Mouse (Mus musculus): Measurements from ENCODE around the gene Rnasek.

Rnasek gene

DNA sequence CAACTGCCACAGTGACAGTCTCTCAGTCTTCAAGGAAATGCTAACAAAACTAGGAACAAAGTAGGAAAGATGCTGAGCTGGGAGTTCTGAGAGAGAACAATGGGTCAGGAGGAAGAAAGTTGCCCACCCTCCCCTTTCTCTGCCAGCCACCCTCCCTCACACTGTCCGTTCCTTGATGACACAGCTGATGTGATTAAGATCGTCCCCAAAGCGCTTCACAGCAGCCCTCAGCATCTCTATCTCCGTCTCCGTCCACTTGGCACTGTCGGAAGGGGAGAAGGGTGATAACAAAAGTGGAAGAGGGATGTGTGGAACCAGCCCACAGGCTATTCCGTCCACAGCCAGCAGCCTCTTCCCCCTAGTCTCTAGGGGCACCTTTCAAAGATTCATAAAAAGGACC is 2.9 kb downstream of the Rnasek start:
- no peak for DNase-seq (ENCODE audit: low spot score in 2 of 2)

DNA sequence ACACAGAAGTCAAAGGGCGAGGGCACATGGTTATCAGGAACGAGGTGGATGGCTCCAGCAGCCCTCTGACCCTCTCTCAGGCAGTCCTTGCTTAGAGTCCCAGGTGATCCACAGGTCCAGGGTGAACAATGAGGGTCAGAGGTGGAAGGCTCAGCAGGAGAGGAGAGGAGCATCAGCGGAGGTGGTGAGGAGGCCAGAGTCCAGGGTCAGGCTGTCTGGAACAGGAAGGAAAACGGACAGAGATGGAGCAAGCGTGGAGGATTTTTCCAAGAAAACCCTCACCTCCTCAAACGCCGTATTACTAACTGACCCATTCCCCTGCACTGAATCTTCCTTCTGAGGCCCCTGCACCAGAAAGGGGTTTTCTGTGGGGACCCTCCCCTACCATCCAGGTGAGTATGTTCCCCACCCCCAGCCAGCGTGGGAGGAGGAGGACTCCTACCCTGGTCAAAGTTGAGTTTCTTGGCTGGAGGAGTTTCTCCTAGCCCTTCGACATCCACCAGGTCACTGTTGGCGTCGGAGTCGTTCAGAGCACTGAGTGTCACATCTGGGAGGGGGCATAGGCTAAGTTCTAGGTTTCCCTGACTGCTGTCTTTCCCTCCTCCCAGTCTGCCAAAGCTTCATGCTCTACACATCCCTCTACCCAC is 4.3 kb downstream of the Rnasek start:
- peak in 1 of 2 experiments; percentile 2 for DNase-seq (ENCODE audit: low spot score in 2 of 2)

DNA sequence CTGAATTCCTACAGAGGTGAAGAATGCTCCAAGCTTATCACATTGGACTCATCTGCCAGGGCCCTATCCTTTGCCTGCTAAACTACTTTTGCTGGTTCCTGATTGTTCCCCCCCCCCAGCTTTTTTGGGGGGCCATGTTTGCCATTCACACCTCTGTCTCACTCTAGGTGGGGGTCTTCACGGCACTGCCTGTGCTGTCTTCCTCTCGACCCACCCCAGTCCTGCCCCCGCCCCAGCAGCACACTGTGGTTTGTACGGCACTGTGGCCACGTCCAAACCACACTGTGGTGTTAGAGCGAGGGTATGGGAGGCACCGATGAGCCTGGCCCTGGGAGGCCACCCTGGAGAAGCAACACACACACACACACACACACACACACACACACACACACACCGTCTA is 5.1 kb downstream of the Rnasek start:
- DNase-seq (ENCODE audit: low spot score in 2 of 2), result no peak

GRCm38 (mm10) chr11:70234037-70234436 is 5.6 kb downstream of the Rnasek start:
- DNase-seq (ENCODE audit: low spot score in 2 of 2), result no peak

DNA sequence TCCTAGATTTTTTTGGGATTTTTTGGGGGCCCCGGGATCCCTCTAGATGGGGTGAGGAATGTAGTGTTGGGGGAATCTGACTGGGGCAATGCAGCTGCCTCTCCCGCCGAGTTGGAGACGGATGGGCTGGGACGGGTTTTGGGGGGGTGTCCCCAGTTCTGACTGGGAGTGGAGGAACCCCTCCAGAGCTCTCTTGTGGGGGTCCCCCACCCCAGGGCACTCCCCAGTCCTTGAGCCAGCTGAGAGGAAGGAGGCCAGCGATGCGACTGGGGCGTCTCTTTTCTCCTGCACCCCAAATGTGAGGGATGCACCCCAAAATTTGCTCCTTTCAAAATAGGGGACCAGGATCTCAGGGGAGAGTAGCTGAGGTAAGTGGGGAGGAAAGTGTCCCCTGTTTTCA is 6.6 kb downstream of the Rnasek start:
- no peak for DNase-seq (ENCODE audit: low spot score in 2 of 2)

- peak in 1 of 2 experiments; percentile 26 for DNase-seq (ENCODE audit: low spot score in 2 of 2)
These were observed 7.1 kb downstream of the Rnasek start for GRCm38 (mm10) chr11:70232546-70232945.

DNA sequence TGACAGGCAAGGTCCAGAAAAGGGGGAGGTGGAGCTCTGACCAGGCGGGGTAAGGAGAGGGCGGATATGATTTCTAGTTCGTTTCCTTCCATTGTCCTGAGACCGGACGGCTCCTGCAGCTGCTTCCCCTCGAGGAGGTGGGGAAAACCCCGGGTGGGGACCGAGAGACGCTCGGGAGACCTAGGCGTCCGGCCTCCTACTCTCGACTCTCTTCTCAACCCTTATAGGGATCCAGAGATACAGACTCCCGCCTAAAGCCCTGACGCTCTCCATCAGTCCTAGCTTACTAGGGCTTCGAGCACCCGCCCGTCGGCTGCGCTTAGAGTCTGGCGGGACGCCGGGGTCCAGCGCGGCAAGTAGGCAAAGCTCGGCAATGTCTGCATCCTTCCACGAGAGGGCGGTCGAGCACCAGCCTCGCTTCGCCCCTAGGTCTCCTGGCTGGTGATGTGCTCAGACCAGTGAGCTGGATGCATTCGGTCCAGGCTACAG is 9.4 kb downstream of the Rnasek start:
- peak in 1 of 2 experiments; percentile 69 for DNase-seq (ENCODE audit: low spot score in 2 of 2)

- no peak for DNase-seq (ENCODE audit: low spot score in 2 of 2)
These were observed 10.2 kb downstream of the Rnasek start, which contains the start of gene Bcl6b for GRCm38 (mm10) chr11:70229260-70230010. Gene Bcl6b, minus strand, starts transcription at chr11:70229798.

- peak in 1 of 2 experiments; percentile 73 for DNase-seq (ENCODE audit: low spot score in 2 of 2)
These were observed 10.8 kb downstream of the Rnasek start for GRCm38 (mm10) chr11:70228828-70229227.

GRCm38 (mm10) chr11:70227661-70228245 is 11.9 kb downstream of the Rnasek start:
- no peak for DNase-seq (ENCODE audit: low spot score in 2 of 2)

- peak in 1 of 2 experiments; percentile 39 for DNase-seq (ENCODE audit: low spot score in 2 of 2)
These were observed 12.5 kb downstream of the Rnasek start for GRCm38 (mm10) chr11:70227126-70227525.

DNA sequence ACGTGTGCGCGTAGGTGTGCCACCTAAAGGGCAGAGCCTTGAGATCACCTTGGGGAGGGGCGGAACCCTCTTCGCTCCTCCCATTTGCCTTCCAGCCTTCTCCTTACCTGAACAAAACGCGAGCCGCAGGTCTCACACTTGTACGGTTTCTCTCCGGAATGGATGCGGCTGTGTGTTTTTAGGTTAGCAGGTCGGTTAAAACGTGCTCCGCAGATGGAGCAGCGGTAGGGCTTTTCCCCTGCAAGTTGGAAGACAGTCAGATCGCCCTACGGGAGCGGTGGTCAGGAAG is 13.1 kb downstream of the Rnasek start:
- DNase-seq (ENCODE audit: low spot score in 2 of 2), result no peak

DNA sequence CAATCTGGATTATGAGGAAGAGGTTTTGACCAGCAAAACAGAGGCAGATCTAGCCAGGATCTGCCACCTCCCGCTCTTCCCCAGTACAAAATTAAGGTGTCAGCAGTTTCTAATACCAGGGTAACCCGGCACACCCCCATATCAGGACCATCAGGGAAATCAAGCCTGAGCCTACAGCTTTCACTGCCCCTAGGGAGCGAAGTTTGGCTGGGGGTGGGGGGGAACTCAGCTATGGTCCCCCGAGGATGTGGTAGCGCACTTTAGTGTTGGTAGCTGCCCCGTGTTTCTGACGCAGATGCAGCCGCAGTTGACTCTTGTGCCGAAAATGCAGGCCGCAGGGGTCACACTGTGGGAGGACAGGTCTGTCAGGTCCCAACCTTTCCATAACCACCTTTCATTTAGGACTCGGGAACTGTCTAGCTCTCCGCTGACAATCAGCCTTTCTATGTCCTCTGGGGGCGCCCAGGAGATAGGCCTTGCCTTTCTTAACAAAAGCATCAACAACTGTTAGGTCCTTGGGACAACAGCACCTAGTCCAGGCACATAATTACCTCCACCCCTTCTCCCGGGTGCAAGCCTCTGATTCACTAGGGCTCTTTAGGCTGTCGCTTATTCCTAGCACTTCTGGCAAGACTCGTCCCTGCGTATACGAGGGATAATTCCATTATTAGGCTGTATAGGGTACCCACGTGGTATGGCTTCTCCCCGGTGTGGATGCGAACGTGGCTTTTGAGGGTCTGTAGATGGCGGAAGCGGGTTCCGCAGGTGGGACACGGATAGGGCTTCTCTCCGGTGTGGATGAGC is 13.6 kb downstream of the Rnasek start:
- no peak for DNase-seq (ENCODE audit: low spot score in 2 of 2)

DNA sequence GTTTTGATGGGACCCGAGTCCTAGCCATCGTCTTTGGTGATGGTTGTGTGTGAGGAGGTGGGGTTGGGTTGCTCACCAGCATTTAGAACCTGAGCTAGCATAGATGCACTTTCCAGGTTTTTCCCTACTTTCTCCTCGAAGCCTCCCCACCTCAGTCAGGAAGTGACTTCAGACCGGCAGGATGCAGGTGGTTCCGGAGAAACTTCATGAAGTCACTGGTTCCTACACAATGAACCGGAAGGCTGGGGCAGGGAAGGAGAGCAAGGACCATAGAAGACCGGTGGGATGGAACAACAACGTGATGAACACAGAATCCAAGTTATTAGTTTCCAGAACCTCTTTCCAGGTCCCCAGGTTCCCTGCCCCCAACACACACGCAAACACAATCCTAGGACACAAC is 15.9 kb downstream of the Rnasek start:
- DNase-seq (ENCODE audit: low spot score in 2 of 2), result no peak

DNA sequence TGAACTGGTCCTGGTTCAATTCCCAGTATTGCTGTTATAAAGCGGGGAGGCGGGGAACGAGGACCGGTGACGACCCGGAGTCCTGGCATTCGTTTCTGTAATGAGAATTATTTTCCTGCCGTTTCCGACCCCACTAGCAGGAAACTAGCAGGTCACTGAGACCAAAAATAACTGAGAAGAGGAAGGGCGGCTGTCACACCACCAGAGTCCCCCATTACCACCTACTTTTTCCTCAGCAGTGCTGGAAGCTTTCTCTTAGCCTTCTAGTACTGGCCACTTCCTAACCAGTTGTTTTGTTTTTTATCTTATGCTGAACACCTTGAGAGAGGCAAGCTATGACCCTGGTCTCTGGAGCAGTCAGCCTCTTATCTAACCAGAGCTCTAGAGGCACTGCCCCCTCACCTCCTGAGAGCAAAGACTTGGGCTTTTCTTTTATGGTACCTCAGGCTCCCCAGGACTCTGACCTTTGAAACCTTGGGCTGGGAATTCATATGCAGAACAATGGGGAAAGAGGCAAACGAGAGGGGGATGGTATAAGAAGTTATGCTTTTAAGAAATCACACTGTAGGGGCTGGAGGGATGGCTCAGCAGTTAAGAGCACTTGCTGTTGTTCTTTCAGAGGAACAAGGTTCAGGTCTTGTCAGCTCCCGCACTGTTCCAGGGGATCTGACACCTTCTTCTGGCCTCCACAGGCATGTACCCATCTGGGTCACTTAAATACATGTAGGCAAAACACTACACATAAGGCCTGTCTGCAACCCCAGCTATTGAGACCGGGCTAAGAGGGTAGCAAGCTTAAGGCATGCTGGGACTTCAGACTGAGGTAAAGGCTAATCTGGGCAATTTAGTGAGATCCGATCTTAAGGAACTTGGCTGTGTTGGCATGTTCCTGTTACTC is 17.8 kb downstream of the Rnasek start:
- DNase-seq (ENCODE audit: low spot score in 2 of 2), result peak in 1 of 2 experiments; percentile 20

DNA sequence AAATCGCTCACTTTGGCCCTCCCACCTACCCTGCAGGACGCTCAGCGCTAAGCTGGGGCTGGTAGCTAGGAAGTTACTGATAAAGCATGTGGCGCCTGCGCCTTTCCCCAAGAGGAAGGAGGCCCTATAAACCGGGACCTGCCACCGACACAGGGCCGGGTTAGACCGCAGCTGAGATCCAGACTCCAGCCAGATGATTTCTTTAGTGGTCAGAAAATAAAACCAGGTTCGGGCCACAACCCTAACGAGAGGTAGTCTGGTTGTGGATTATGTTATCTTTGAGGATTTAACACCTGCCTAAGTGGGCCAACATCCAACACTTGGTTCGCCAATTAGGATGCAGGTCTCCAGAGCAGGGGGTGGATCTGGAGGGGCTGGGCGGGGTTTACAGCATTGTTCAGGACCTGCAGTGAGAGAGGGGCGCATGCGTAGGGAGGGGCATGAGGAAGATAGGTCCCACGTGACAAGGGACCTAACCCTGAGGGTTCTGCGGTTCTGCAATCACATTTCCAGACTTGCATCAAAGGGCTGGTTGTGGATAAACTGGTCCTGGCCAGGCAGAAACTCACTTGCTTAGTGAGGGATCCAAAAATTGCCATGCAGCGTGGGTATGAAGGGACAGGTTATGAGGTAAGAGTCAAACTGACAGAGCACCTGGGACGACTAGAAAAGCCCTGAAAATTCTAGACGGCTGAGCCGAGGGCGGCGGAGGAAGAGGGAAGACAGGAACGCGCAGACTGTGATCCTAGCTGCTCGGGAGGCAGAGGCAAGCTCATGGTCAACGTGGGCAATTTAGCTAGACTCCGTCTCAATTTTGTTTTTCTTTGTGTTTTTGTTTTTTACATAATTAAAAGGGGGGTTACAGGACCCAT is 18.7 kb downstream of the Rnasek start, which contains the start of gene Slc16a13:
Gene Slc16a13, minus strand, starts transcription at position 334 of the 872 bp plus-strand sequence.
- peak; percentile 93 to 96 for DNase-seq (ENCODE audit: low spot score in 2 of 2)

GRCm38 (mm10) chr11:70220323-70220722 is 19.3 kb downstream of the Rnasek start:
- DNase-seq (ENCODE audit: low spot score in 2 of 2), result peak in 1 of 2 experiments; percentile 38

GRCm38 (mm10) chr11:70219873-70220272 is 19.8 kb downstream of the Rnasek start:
- DNase-seq (ENCODE audit: low spot score in 2 of 2), result no peak

GRCm38 (mm10) chr11:70218741-70219470 is 20.7 kb downstream of the Rnasek start:
- DNase-seq (ENCODE audit: low spot score in 2 of 2), result no peak
